Mouse (Mus musculus): Measurements from ENCODE around the gene Cyct.

DNA sequence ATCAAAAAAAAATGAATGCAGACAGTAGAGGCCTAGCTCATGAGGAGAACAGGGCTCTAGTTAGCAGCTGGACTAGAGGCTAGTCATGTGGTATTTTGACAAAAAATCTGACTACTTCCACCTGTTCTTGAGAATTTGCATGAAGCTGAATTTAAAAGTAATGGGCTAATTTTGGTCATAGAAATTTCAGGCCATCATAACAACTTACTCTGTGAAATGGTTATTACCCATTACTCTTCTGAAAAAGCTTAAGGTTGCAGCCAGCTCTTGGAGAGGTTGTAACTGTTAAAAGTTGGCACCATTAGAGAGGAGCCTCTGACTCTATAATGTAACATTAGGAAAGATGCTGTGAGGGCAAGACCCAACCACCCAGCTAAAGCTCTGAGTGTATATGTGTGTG is 26.3 kb upstream of the Cyct start:
- TF ChIP-seq EP300 (IDR thresholded peaks at IDR 0.05; ENCODE audit: low read depth) = no peak
- no peak for TF ChIP-seq CTCF (IDR thresholded peaks at IDR 0.05; ENCODE audit: low read depth)

All from liver, postnatal 0 days (tissue).